Mouse (Mus musculus): ENCODE data around the gene Enc1.

GRCm38 (mm10) chr13:97262676-97263075, 21.8 kb downstream of the Enc1 start:
- TF ChIP-seq POLR2A (IDR thresholded peaks at IDR 0.05; ENCODE audit: borderline replicate concordance, extremely low read depth, low read depth, low read length) (no peak), CTCF (IDR thresholded peaks at IDR 0.05; ENCODE audit: insufficient read depth, low read length) (no peak)

Data from lung, adult 2 months (tissue).